Mouse (Mus musculus) CD4-positive, CD25-positive, alpha-beta regulatory T cell, adult 4 months (primary cell): ENCODE data around the gene Dpp4. TPM values are rescaled to one million over a fixed set of nuclear protein-coding genes. Genes with fewer than 3 reads are reported as not detected.

Source experiments
- ATAC-seq: one replicate; pipeline ENCODE4 v1.8.0; 2017
- polyA plus RNA-seq, 2 experiments: library from polyadenylated mRNA; unstranded; fragments of 100-300 nt; shearing (Covaris generic); gene quantifications; one replicate each; pipeline ENCODE4 v1.2.1; 2017

The Dpp4 gene
- polyA plus RNA-seq, 2 experiments from 2014 or later: 98.3 to 101 TPM

GRCm38 (mm10) chr2:62408701-62409201 is 3.3 kb downstream of the Dpp4 start:
- peak; percentile 60 for ATAC-seq

GRCm38 (mm10) chr2:62408216-62408615 is 3.8 kb downstream of the Dpp4 start:
- ATAC-seq: no peak

- ATAC-seq: no peak
These were observed 8.4 kb downstream of the Dpp4 start for GRCm38 (mm10) chr2:62403556-62404135.

- no peak for ATAC-seq
These were observed 11.0 kb downstream of the Dpp4 start for GRCm38 (mm10) chr2:62401011-62401410.

GRCm38 (mm10) chr2:62399832-62400231 is 12.2 kb downstream of the Dpp4 start:
- ATAC-seq: no peak

GRCm38 (mm10) chr2:62399361-62399760 is 12.7 kb downstream of the Dpp4 start:
- no peak for ATAC-seq

- ATAC-seq: no peak
These were observed 13.7 kb downstream of the Dpp4 start for GRCm38 (mm10) chr2:62398115-62398875.

- ATAC-seq: no peak
These were observed 14.4 kb downstream of the Dpp4 start for GRCm38 (mm10) chr2:62397661-62398060.

- ATAC-seq: no peak
These were observed 15.2 kb downstream of the Dpp4 start for GRCm38 (mm10) chr2:62396799-62397198.

- ATAC-seq: peak; percentile 76
These were observed 17.2 kb downstream of the Dpp4 start for GRCm38 (mm10) chr2:62394800-62395199.

- ATAC-seq: no peak
These were observed 19.9 kb downstream of the Dpp4 start for GRCm38 (mm10) chr2:62392098-62392497.

GRCm38 (mm10) chr2:62390961-62391461 is 21.0 kb downstream of the Dpp4 start:
- peak; percentile 57 for ATAC-seq

GRCm38 (mm10) chr2:62390305-62390704 is 21.7 kb downstream of the Dpp4 start:
- no peak for ATAC-seq

GRCm38 (mm10) chr2:62388841-62389240 is 23.2 kb downstream of the Dpp4 start:
- no peak for ATAC-seq

- no peak for ATAC-seq
These were observed 28.8 kb downstream of the Dpp4 start for GRCm38 (mm10) chr2:62383196-62383595.

- ATAC-seq: no peak
These were observed 29.6 kb downstream of the Dpp4 start for GRCm38 (mm10) chr2:62382440-62382839.

GRCm38 (mm10) chr2:62381756-62382155 is 30.3 kb downstream of the Dpp4 start:
- ATAC-seq: no peak

- ATAC-seq: no peak
These were observed 38.3 kb downstream of the Dpp4 start for GRCm38 (mm10) chr2:62373692-62374091.

- ATAC-seq: no peak
These were observed 42.0 kb downstream of the Dpp4 start for GRCm38 (mm10) chr2:62370048-62370447.

GRCm38 (mm10) chr2:62368349-62369053 is 43.5 kb downstream of the Dpp4 start:
- ATAC-seq: no peak

- ATAC-seq: no peak
These were observed 48.4 kb downstream of the Dpp4 start for GRCm38 (mm10) chr2:62363606-62364005.

GRCm38 (mm10) chr2:62362211-62362610 is 49.8 kb downstream of the Dpp4 start:
- ATAC-seq: no peak

- ATAC-seq: no peak
These were observed 50.5 kb downstream of the Dpp4 start for GRCm38 (mm10) chr2:62361514-62361913.
